Mouse (Mus musculus) adrenal gland, postnatal 14 days (tissue): ENCODE results near the gene Brd3os. TPM values are rescaled to one million over a fixed set of nuclear protein-coding genes. Genes with fewer than 3 reads are reported as not detected.
A peak's percentile ranks its signal among the peaks of the same experiment; 100 is the strongest.

Experiments
- DNase-seq: peaks from one replicate; pipeline ENCODE4 v3.0.0; 2021; ENCODE audit warnings: mixed read lengths
- total RNA-seq: library from RNA; stranded (reverse); gene quantifications from 2 replicates; pipeline ENCODE4 v1.2.3, GENCODE M21; 2021

Brd3os gene
- total RNA-seq, 1 experiment from 2014 or later = 5.0 TPM

- DNase-seq = no peak
These were observed 27.3 kb downstream of the Brd3os start for GRCm38 (mm10) chr2:27469292-27469990.

GRCm38 (mm10) chr2:27469991-27470355 is 27.8 kb downstream of the Brd3os start:
- DNase-seq = peak; percentile 72

- DNase-seq = no peak
These were observed 28.4 kb downstream of the Brd3os start for GRCm38 (mm10) chr2:27470535-27470934.

- no peak for DNase-seq
These were observed 29.1 kb downstream of the Brd3os start for GRCm38 (mm10) chr2:27471170-27471584.

- peak; percentile 69 for DNase-seq
These were observed 31.1 kb downstream of the Brd3os start for GRCm38 (mm10) chr2:27473061-27473765.

- DNase-seq = peak; percentile 51
These were observed 31.8 kb downstream of the Brd3os start for GRCm38 (mm10) chr2:27473911-27474310.

GRCm38 (mm10) chr2:27474621-27475484 is 32.7 kb downstream of the Brd3os start:
- peak; percentile 72 for DNase-seq

- peak; percentile 96 for DNase-seq
These were observed 33.6 kb downstream of the Brd3os start for GRCm38 (mm10) chr2:27475495-27476302.

- DNase-seq = no peak
These were observed 34.4 kb downstream of the Brd3os start for GRCm38 (mm10) chr2:27476303-27477192.

- DNase-seq = peak; percentile 25
These were observed 37.7 kb downstream of the Brd3os start for GRCm38 (mm10) chr2:27479821-27480220.

- no peak for DNase-seq
These were observed 38.2 kb downstream of the Brd3os start for GRCm38 (mm10) chr2:27480367-27480766.

GRCm38 (mm10) chr2:27482265-27482861 is 40.2 kb downstream of the Brd3os start:
- no peak for DNase-seq

GRCm38 (mm10) chr2:27486725-27487124 is 44.6 kb downstream of the Brd3os start:
- no peak for DNase-seq

- DNase-seq = no peak
These were observed 45.4 kb downstream of the Brd3os start for GRCm38 (mm10) chr2:27487336-27488049.

- no peak for DNase-seq
These were observed 46.2 kb downstream of the Brd3os start for GRCm38 (mm10) chr2:27488362-27488761.

- no peak for DNase-seq
These were observed 48.8 kb downstream of the Brd3os start for GRCm38 (mm10) chr2:27490939-27491338.
